Mouse (Mus musculus): ENCODE results near the gene Ttll10. TPM values are rescaled to one million over a fixed set of nuclear protein-coding genes. Genes with fewer than 3 reads are reported as not detected.

Gene Ttll10
- not detected in 2 replicates for polyA plus RNA-seq (2015; fragmentation: Nextera tagmentation; extraction: Ambion mirVana)

DNA sequence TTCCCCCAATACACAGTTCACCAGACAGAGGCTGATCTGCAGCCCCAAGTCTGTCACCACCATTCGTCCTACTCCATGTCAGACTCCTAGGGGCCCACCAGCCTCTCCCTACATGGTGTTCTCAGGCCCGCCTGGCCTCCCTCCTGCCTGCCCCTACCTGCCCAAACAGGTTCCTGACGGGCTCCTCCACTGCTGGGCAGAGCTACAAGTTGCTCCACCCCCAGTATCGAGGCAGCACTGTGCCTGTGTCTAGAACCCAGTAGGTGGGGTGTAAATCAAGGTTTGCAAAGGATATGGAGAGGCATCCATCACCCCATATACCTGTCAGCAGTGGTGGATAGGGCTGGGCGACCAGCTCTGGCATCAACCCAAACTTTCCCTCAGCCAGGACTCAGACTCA lies at the start of gene Ttll10:
Gene Ttll10 (minus strand): TSS at position 154 of the 400 bp plus-strand sequence.

DNA sequence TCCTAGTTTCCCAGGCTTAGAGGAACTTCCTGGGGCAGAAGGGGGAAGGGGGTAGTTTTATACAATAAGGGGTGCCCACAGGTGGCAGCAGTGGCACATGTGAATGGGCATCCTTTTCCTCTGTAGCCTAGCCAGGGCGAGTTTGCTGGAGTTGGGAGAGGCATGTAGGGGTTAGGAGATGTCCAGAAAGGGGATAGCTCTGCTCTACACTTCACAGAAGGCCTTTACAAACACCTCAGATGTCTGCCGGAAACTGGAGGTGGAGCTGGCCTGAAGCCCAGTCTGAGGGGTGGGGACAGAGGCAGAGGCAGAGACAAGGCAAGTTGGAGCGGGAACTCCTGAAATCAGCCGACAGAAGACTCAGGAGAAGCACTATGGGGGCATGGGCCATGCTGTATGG lies 33.2 kb downstream of the Ttll10 start, which contains the start of gene Tnfrsf18:
Gene Tnfrsf18 (plus strand): TSS at position 152 of the 400 bp plus-strand sequence.

DNA sequence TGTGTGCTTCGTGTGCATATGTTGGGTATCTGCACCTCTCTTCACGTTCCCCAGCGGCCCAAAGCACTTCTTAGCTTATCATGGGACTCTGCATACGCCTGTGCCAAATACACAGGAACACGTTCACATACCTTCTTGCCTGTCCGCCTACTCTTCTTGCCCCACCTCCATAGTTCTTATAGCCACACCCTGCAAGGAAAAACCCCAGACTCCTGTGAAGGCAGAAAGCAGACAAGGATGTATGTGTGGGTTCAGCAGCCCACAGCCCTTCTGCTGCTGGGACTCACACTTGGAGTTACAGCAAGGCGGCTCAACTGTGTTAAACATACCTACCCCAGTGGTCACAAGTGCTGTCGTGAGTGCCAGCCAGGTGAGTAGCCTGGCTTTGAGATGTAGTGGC lies 45.6 kb downstream of the Ttll10 start, which contains the start of gene Tnfrsf4:
Gene Tnfrsf4 (plus strand): TSS at position 207 of the 400 bp plus-strand sequence.

DNA sequence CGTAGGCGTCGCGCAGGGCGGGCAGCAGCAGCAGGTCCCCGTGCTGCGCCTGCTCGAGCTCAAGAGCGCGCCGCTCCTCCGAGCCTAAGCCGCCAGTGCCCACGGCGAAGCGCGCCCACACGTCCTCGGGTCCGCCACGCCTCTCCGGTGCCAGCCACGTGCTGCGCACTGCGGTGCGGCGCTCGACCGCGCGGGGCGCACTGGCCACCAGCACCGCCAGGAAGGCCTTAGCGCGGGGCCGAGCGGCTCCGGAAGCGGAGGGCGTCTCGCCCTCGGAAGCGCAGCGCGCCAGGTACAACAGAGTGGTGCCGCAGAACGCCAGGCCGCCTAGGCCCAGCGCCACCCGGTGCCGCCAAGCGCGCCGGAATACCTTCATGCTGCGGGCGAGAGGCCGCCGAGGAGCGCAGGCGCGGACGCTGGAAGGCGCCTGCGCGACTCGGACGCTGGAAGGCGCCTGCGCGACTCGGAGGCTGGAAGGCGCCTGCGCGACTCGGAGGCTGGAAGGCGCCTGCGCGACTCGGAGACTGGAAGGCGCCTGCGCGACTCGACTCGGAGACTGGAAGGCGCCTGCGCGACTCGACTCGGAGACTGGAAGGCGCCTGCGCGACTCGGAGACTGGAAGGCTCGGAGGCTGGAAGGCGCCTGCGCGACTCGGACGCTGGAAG lies 66.8 kb downstream of the Ttll10 start, which contains the start of the genes B3galt6 and Sdf4:
Gene B3galt6 (minus strand): TSS at position 409 of the 665 bp plus-strand sequence.
Gene Sdf4 (plus strand): TSS at position 632 of the 665 bp plus-strand sequence.

MicroRNAs within 50 kb of the gene (microRNA counts, 519-probe panel; counts per million panel counts)
- microRNA mmu-miR-200a = 40.5 counts per million
- microRNA mmu-miR-200b = 1,469 counts per million, percentile 1 among the panel's probes with 10 or more counts
- microRNA mmu-miR-429 = 40.5 counts per million

Small RNA genes lying within 50 kb of the gene (microRNA-seq; reads per million reads assigned to microRNA genes)
- 2.6 reads per million for gene Mir200a
- 11.3 reads per million, percentile 22 among the genes with 10 or more reads in this experiment for gene Mir200b
- 23.8 reads per million, percentile 28 among the genes with 10 or more reads in this experiment for gene Mir429

Other genes starting within 250 kb of the Ttll10 start
- 81.5 and 90.5 TPM in 2 replicates for gene Ccnl2, start 246.9 kb downstream of the Ttll10 start, polyA plus RNA-seq (2015; fragmentation: Nextera tagmentation; extraction: Ambion mirVana)
- gene Aurkaip1, start 228.1 kb downstream of the Ttll10 start, polyA plus RNA-seq (2015; fragmentation: Nextera tagmentation; extraction: Ambion mirVana) = 162 and 166 TPM in 2 replicates
- gene Mxra8, start 219.7 kb downstream of the Ttll10 start, polyA plus RNA-seq (2015; fragmentation: Nextera tagmentation; extraction: Ambion mirVana) = 42.9 and 43.1 TPM in 2 replicates
- 30.4 and 32.0 TPM in 2 replicates for gene Dvl1, start 212.0 kb downstream of the Ttll10 start, polyA plus RNA-seq (2015; fragmentation: Nextera tagmentation; extraction: Ambion mirVana)
- gene Tas1r3, start 196.1 kb downstream of the Ttll10 start, polyA plus RNA-seq (2015; fragmentation: Nextera tagmentation; extraction: Ambion mirVana) = 0.21 and 0.23 TPM in 2 replicates
- gene Cptp, start 190.0 kb downstream of the Ttll10 start, polyA plus RNA-seq (2015; fragmentation: Nextera tagmentation; extraction: Ambion mirVana) = 26.1 and 30.4 TPM in 2 replicates
- gene Ints11, start 189.9 kb downstream of the Ttll10 start, polyA plus RNA-seq (2015; fragmentation: Nextera tagmentation; extraction: Ambion mirVana) = 45.7 and 52.0 TPM in 2 replicates
- 59.1 and 69.2 TPM in 2 replicates for gene Pusl1, start 167.6 kb downstream of the Ttll10 start, polyA plus RNA-seq (2015; fragmentation: Nextera tagmentation; extraction: Ambion mirVana)
- gene Acap3, start 167.6 kb downstream of the Ttll10 start, polyA plus RNA-seq (2015; fragmentation: Nextera tagmentation; extraction: Ambion mirVana) = 41.3 and 47.0 TPM in 2 replicates
- gene Ube2j2, start 115.6 kb downstream of the Ttll10 start, polyA plus RNA-seq (2015; fragmentation: Nextera tagmentation; extraction: Ambion mirVana) = 98.7 and 119 TPM in 2 replicates
- 25.2 and 29.4 TPM in 2 replicates for gene C1qtnf12, start 97.1 kb downstream of the Ttll10 start, polyA plus RNA-seq (2015; fragmentation: Nextera tagmentation; extraction: Ambion mirVana)
- 30.0 and 31.9 TPM in 2 replicates for gene B3galt6, start 66.8 kb downstream of the Ttll10 start, polyA plus RNA-seq (2015; fragmentation: Nextera tagmentation; extraction: Ambion mirVana)
- 119 and 121 TPM in 2 replicates for gene Sdf4, start 66.5 kb downstream of the Ttll10 start, polyA plus RNA-seq (2015; fragmentation: Nextera tagmentation; extraction: Ambion mirVana)
- 0.34 TPM in 1 of 2 replicates, not detected in the other for gene Tnfrsf4, start 45.6 kb downstream of the Ttll10 start, polyA plus RNA-seq (2015; fragmentation: Nextera tagmentation; extraction: Ambion mirVana)
- 1.3 TPM in 2 replicates for gene Tnfrsf18, start 33.2 kb downstream of the Ttll10 start, polyA plus RNA-seq (2015; fragmentation: Nextera tagmentation; extraction: Ambion mirVana)
- gene 9430015G10Rik, start 50.6 kb upstream of the Ttll10 start, polyA plus RNA-seq (2015; fragmentation: Nextera tagmentation; extraction: Ambion mirVana) = 13.9 and 15.8 TPM in 2 replicates
- 0.18 and 0.23 TPM in 2 replicates for gene Rnf223, start 71.1 kb upstream of the Ttll10 start, polyA plus RNA-seq (2015; fragmentation: Nextera tagmentation; extraction: Ambion mirVana)
- 59.7 and 82.1 TPM in 2 replicates for gene Agrn, start 138.1 kb upstream of the Ttll10 start, polyA plus RNA-seq (2015; fragmentation: Nextera tagmentation; extraction: Ambion mirVana)
- 6.4 and 6.8 TPM in 2 replicates for gene Isg15, start 141.4 kb upstream of the Ttll10 start, polyA plus RNA-seq (2015; fragmentation: Nextera tagmentation; extraction: Ambion mirVana)
- 4.7 and 5.5 TPM in 2 replicates for gene AW011738, start 143.9 kb upstream of the Ttll10 start, polyA plus RNA-seq (2015; fragmentation: Nextera tagmentation; extraction: Ambion mirVana)
- 1.1 and 1.5 TPM in 2 replicates for gene Perm1, start 156.5 kb upstream of the Ttll10 start, polyA plus RNA-seq (2015; fragmentation: Nextera tagmentation; extraction: Ambion mirVana)
- 23.8 and 28.0 TPM in 2 replicates for gene Plekhn1, start 175.4 kb upstream of the Ttll10 start, polyA plus RNA-seq (2015; fragmentation: Nextera tagmentation; extraction: Ambion mirVana)
- gene Noc2l, start 176.6 kb upstream of the Ttll10 start, polyA plus RNA-seq (2015; fragmentation: Nextera tagmentation; extraction: Ambion mirVana) = 41.7 and 43.1 TPM in 2 replicates
- 1.1 and 1.7 TPM in 2 replicates for gene Samd11, start 196.2 kb upstream of the Ttll10 start, polyA plus RNA-seq (2015; fragmentation: Nextera tagmentation; extraction: Ambion mirVana)